Mouse (Mus musculus) cerebellum, adult 2 months (tissue): ENCODE results near the gene Nhlrc4.
A peak's percentile ranks its signal among the peaks of the same experiment; 100 is the strongest.

Experiments used
- CTCF ChIP-seq: fragments of 200-500 bp; IDR thresholded peaks from 2 replicates; pipeline ENCODE4 v1.5.1; 2011; ENCODE audit warnings: low read depth, mild to moderate bottlenecking, control low read depth, low read length, moderate library complexity, borderline replicate concordance; ENCODE audit not compliant: insufficient read depth
- POLR2A ChIP-seq: fragments of 200-500 bp; IDR thresholded peaks from 2 replicates; pipeline ENCODE4 v1.6.1; 2011; ENCODE audit warnings: low read length, control low read depth, borderline replicate concordance; ENCODE audit not compliant: insufficient read depth

DNA sequence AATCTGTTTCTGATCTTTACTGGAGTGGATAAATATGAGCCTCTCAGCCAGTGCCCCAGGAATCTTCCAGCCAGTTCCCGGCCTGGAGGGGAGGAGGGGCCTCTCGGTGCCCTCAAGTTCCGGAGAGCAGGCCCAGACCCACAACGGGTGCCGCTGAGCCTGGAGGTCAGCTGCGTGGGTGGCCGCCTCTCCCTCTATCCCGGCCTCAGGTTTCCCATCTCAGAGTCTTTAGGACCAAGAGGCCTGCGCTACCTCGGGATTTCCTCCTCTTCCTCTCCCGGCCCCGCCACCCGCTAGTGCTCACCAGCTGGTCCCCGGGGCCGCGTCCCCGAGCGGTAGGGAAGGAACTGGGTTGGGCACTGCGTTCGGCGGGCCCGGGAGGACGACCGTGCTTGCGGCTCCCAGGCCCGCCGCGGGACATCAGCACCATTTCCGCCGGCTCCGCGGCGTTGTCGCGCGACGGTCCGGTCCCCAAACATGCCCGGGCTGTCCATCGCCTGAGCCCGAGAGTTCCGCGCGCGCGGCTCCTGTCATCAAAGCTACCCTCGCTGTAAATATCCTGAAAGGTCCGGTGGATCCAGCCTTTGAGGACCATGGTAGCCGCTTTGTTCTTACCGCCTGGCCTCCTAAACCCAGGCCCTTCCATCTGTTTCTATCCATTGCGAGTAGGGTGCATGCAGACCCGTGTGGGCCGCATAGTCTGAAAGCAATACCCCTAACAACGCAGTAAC, 3.1 kb downstream of the Nhlrc4 start:
- peak; percentile 71 for TF ChIP-seq POLR2A
- no peak for TF ChIP-seq CTCF
